Mouse (Mus musculus) heart, embryonic 13.5 days (tissue): ENCODE data around the gene Gm2012. TPM values are rescaled to one million over a fixed set of nuclear protein-coding genes. Genes with fewer than 3 reads are reported as not detected.
"Not testable (repeated sequence)": the region's sequence is repeated elsewhere in the genome, so short reads cannot be mapped to it uniquely, and the experiment has no call there.

ENCODE experiments used
- ATAC-seq: fragments of 200-750 bp; cut with Nextera tagmentation; 2 replicates; pipeline ENCODE4 v1.8.0; 2017; ENCODE audit warnings: moderate TSS enrichment; ENCODE audit not compliant: insufficient number of reproducible peaks, low FRiP score, low TSS enrichment; ENCODE audit errors: extremely low read depth
- H3K27ac ChIP-seq: fragments of 300-500 bp; sonication (generic); replicated peaks from 2 replicates; pipeline ENCODE4 v1.5.1; 2015; ENCODE audit warnings: moderate library complexity, mild to moderate bottlenecking, inconsistent platforms
- H3K27me3 ChIP-seq: fragments of 300-500 bp; sonication (generic); replicated peaks from 2 replicates; pipeline ENCODE4 v1.6.1; 2015; ENCODE audit warnings: mild to moderate bottlenecking, inconsistent platforms
- H3K36me3 ChIP-seq: fragments of 300-500 bp; sonication (generic); 2 replicates; pipeline ENCODE4 v1.6.1; 2015; ENCODE audit warnings: mild to moderate bottlenecking, inconsistent platforms
- H3K4me1 ChIP-seq: fragments of 300-500 bp; sonication (generic); 2 replicates; pipeline ENCODE4 v1.6.1; 2015; ENCODE audit warnings: inconsistent platforms
- H3K4me2 ChIP-seq: fragments of 300-500 bp; sonication (generic); 2 replicates; pipeline ENCODE4 v1.6.1; 2015; ENCODE audit warnings: inconsistent platforms, mild to moderate bottlenecking, moderate library complexity
- H3K4me3 ChIP-seq: fragments of 300-500 bp; sonication (generic); 2 replicates; pipeline ENCODE4 v1.5.1; 2015; ENCODE audit warnings: moderate library complexity, mild to moderate bottlenecking, inconsistent platforms
- H3K9ac ChIP-seq: fragments of 300-500 bp; sonication (generic); 2 replicates; pipeline ENCODE4 v1.6.1; 2015; ENCODE audit warnings: inconsistent platforms, mild to moderate bottlenecking, moderate library complexity
- H3K9me3 ChIP-seq: fragments of 300-500 bp; sonication (generic); 2 replicates; pipeline ENCODE4 v1.6.1; 2016; ENCODE audit warnings: inconsistent platforms
- WGBS: fragments of 180-500 bp; shearing (Covaris S2); methylation state at CpG from one replicate; pipeline ENCODE4 v1.1.7; 2015; ENCODE audit warnings: mixed read lengths; 5-methylcytosine and 5-hydroxymethylcytosine counted together
- microRNA-seq: library from miRNA; unstranded; fragments of <30 nt; microRNA quantifications from one replicate; pipeline ENCODE4, GENCODE M21; 2016
- polyA plus RNA-seq: library from polyadenylated mRNA; unstranded; fragments of >200 nt; fragmentation: Nextera tagmentation; extraction: Ambion mirVana; gene quantifications from 2 replicates; pipeline ENCODE4 v1.2.1, GENCODE M21; 2015

Gene Gm2012
- not detected in 2 replicates for polyA plus RNA-seq

DNA sequence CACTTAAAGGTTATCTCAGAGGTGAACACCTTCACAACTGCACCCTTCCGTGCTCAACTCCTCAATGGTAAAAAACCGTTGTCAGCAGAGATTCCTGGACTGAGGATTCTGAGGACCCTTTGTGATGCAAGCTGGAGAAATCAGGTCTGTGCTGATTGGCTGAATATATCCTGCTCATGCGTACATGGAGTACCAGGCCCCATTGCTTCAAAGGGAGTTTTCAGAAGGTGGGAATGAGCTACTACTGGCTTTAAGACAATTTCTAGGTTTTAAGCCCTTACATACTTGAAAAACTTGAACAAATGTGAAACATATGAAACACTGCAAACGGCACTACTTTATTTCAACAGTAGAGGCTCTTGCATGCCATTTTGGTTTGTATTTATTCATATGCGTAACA, at the start of gene Gm2012:
Gene Gm2012, minus strand, starts transcription at position 101 of the 400 bp plus-strand sequence.
- not testable (repeated sequence) for ATAC-seq, H3K36me3 ChIP-seq, H3K4me3 ChIP-seq, H3K4me1 ChIP-seq, H3K4me2 ChIP-seq, H3K27ac ChIP-seq, H3K9me3 ChIP-seq, H3K9ac ChIP-seq, H3K27me3 ChIP-seq
- 75% methylated on average over 1 of the region's 5 CpGs for WGBS

DNA sequence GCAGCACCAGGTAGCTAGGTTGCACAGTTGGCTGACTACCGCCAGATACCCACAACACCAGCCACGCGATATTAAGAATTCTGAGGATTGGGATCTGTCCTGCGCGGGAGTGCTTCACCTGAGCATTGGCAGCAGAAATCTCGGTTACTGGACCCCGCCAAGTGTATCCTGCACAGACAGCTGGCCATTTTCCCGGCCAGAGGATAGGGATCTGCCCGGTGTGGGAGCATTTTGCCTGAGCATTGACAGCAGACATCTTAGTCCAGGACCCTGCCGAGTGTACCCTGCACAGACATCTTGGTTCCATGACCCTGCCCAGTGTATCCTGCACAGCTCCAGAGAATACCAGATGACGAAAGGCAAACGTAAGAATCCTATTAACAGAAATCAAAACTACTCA, 72.0 kb downstream of the Gm2012 start:
- not testable (repeated sequence) for H3K4me1 ChIP-seq, H3K27ac ChIP-seq, ATAC-seq, H3K4me2 ChIP-seq, H3K36me3 ChIP-seq, H3K4me3 ChIP-seq, H3K9ac ChIP-seq, H3K27me3 ChIP-seq, H3K9me3 ChIP-seq
- 66% methylated on average over 12 of the region's 12 CpGs for WGBS

Small RNA genes within 50 kb of the gene (microRNA-seq; reads per million reads assigned to microRNA genes)
- gene Gm26302: not detected

Other genes starting within 250 kb of the Gm2012 start
- not detected in 2 replicates for gene Gm5168, start 180.3 kb downstream of the Gm2012 start, polyA plus RNA-seq
- gene Gm2030, start 78.7 kb upstream of the Gm2012 start, polyA plus RNA-seq: not detected in 2 replicates